Mouse (Mus musculus) ES-Bruce4 (cell line): ENCODE measurements at regions not wholly inside any gene's neighbourhood (a gene's known extent, or its start where the extent isn't known, plus 50 kb on each side); places are given as distances from the start of the nearest gene placed in this dataset.

Experiments
- CTCF ChIP-seq: IDR thresholded peaks from one replicate; pipeline ENCODE4 v1.8.1; 2011; ENCODE audit warnings: low read depth, low read length
- EP300 ChIP-seq: IDR thresholded peaks from 2 replicates; pipeline ENCODE4 v1.6.1; 2011; ENCODE audit warnings: low read depth, low read length; ENCODE audit not compliant: insufficient read depth
- POLR2A ChIP-seq: IDR thresholded peaks from one replicate; pipeline ENCODE4 v1.8.1; 2011; ENCODE audit warnings: low read length; ENCODE audit not compliant: insufficient read depth

DNA sequence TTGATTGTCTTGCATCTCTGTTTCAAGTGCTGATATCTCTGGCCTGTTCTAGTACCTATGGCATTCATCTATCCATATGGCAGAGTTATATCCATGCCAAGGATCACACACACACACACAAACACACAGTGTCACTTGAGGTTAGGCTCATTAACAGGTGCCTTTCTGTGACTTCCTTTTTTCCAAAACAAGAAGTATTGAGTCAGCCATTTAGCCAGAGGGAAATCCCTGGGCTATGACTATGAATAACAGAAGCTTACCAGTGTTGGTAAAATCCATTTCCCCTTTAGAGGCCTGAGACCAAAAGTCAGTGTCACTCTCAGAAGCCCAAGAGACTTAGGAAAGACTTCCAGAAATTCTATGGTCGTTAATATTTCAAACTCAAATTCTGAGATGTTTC lies 111.6 kb downstream of the Tmco5 start:
- TF ChIP-seq CTCF (no peak), POLR2A (no peak), EP300 (no peak)
